Mouse (Mus musculus): ENCODE measurements around the gene Haus4.

The Haus4 gene

DNA sequence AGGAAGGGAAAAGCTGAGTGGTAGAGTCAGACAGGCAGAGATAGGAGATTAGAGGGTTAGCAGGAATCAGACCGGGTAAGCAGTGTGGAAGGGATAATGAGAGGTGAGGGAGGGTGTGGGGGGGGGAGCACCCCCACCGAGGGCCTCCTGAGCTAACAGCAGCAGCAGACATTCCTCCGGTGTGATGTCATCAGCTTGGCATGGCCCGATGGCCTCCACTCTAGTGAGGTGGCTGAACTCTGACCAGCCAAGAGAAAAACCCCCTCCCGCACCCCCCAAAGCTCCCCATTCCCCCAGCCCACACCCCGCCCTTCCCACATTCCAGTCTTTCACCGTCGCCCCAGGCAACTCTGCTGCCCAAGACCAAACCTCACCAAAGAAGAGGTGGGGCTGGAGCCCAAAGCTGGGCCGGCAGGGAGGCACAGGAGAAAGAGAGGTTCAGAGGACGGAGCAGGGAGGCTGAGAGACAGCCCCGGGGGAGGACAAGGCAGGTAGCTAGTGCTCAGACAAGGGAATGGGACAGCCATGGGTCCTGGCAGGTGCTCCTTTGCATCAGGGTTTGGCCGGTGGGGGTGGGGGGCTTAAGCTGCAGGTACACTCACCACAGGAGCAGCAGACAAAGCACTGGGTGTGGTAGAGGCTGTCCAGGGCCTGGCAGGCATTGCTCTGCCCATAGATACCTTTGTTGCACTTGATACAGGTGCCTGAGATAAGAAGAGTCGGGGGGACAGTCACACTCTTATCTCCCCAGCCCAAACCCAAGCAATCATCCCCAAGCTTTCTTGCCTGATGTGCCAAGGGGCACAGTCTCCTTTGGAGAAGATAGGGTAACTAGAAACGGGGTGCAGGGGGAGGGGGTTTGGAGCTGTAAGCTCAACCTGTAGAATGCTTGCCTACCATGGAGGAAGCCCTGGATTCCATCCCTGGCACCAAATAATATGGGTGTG lies 18.6 kb upstream of the Haus4 start:
- DNase-seq, result no peak

- no peak for DNase-seq
These were observed 17.7 kb upstream of the Haus4 start for GRCm38 (mm10) chr14:54572122-54572521.

GRCm38 (mm10) chr14:54569451-54570392 lies 15.3 kb upstream of the Haus4 start:
- no peak for DNase-seq

- peak; percentile 72 for DNase-seq
These were observed 14.4 kb upstream of the Haus4 start for GRCm38 (mm10) chr14:54568694-54569414.

DNA sequence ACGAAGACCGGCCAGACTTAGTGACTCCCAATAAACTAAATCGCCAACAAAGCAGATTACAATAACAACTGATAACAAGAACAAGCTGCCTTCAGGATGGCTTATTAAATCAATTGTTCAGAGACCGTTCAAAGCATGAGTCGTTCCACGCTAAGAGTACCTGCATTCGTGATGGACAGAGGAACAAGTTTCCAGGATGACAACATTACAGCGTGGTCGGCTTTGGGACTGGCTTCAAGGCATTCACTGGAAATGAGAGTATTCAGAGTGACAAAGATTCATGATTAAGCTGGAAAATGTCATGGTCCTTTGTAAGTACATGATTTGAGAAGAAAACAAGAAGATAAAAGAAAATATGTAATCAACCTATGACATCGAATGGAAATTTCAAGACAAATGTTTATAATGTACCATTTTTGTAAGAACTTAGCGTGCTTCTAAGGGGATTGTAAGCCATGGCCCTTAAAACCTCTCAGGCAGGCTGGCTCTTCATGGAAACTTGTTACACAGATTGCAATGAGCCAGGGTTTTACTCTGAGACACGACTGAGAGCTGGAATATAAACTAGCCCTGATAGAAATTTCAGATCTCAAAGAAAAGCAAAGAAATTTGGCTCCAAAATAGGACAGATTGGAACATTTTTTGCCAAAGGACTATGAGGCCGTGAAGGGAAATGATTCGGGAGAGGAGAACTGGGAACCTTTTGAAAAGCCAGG lies 6.3 kb upstream of the Haus4 start:
- DNase-seq, result no peak

GRCm38 (mm10) chr14:54557330-54557729 lies 2.9 kb upstream of the Haus4 start:
- DNase-seq, result no peak

- no peak for DNase-seq
These were observed 902 bp downstream of the Haus4 start for GRCm38 (mm10) chr14:54553454-54553974.

GRCm38 (mm10) chr14:54544703-54545102 lies 9.7 kb downstream of the Haus4 start:
- DNase-seq, result no peak

- no peak for DNase-seq
These were observed 13.6 kb downstream of the Haus4 start for GRCm38 (mm10) chr14:54540771-54541170.

GRCm38 (mm10) chr14:54538580-54538979 lies 15.8 kb downstream of the Haus4 start:
- no peak for DNase-seq

- peak; percentile 85 for DNase-seq
These were observed 25.8 kb downstream of the Haus4 start for GRCm38 (mm10) chr14:54528446-54529111.

- DNase-seq, result no peak
These were observed 26.4 kb downstream of the Haus4 start for GRCm38 (mm10) chr14:54528007-54528393.

DNA sequence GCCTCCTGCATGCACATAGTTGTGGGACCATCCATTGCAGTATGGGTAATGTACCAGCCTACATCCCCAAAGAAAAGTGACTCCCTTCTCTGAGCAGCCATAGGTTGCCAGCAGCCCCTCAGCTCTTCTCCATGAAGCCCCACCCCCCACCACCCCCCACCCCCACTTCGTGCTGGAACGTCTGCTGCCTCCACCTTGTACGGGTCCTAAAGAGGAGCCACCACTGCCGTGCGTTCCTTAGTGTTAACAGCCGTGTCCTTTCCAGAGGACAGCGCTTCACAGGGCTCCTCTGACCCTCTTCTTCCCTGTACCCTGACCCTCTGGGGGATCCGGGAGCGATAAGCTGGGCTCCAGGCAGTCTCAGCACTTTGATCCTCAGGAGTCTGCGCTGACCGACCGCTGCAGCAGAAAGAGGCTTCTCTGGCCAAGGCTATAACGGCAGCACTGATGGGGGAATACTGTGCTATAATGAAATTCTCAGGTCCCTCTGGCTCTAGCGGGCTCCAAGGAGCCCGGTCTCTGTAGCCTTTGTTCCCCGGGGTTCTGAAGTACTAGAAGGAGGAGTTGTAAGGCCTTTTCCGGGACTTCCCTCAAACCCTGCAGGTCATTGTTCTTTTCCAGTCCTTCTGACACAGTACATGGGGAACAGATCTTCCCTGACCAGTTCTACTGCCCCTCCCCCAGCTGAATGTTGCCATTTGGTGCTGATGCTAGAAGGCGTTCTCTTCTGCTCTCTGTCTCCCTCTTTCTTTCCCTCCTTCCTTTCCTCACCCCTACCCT lies 27.0 kb downstream of the Haus4 start:
- peak; percentile 64 for DNase-seq

DNA sequence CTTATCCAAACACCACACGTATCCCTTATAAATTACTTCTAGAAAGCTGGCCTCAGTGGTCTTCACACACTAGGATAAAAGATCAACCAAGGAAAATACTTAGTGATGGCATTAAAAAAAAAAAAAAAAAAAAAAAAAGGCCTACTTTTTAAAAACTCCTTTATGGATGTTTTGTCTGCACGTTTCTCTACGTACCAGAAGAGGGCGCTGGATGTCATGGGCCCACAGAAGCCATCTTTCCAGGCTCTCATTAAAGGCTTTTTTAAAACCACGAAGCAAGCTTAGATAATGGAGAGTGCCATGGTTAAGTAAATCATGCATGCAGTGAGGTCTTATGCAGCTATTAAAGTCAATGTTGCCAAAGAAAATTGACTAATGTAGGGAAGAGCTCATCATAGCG lies 30.8 kb downstream of the Haus4 start:
- DNase-seq, result no peak

GRCm38 (mm10) chr14:54516710-54517310 lies 37.6 kb downstream of the Haus4 start:
- DNase-seq, result no peak

GRCm38 (mm10) chr14:54509774-54510173 lies 44.6 kb downstream of the Haus4 start:
- DNase-seq, result no peak

DNA sequence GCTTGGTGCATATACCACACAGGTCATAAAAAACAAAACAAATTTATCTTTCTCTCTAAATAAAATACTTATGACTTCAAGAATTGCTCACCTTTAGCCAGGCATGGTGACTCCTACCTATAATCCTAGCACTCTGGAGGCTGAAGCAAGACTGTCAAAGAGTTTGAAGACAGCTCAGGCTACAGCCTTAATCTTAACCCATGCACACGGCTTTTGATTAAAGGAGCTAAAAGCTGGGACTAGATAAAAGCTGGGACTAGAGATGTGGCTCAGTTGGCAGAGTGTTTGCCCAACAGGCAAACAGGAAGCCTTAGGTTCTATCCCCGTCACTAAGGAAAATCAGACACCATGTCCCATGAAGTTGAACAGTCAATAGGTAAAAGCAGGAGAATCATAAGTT lies 51.3 kb downstream of the Haus4 start:
- DNase-seq, result no peak

GRCm38 (mm10) chr14:54501365-54501764 lies 53.1 kb downstream of the Haus4 start:
- DNase-seq, result no peak

DNA sequence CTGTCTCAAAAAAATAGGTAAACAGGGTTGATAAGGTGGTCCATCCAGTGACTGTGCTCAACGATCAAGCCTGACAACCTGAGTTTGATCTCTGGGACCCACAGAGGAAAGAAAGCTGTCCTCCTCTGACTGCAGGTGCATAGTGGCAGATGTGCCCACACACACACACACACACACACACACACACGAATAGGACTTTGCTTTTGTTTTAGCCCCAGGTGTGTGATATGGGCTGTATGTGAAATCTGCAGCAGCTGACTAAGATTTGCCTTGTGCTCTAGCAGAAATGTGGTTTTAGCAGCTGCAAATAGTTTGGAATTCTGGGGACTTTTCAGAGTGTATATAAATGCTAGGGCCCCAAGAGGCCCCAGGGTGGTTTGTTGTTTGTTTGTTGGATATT lies 55.1 kb downstream of the Haus4 start:
- DNase-seq, result no peak

DNA sequence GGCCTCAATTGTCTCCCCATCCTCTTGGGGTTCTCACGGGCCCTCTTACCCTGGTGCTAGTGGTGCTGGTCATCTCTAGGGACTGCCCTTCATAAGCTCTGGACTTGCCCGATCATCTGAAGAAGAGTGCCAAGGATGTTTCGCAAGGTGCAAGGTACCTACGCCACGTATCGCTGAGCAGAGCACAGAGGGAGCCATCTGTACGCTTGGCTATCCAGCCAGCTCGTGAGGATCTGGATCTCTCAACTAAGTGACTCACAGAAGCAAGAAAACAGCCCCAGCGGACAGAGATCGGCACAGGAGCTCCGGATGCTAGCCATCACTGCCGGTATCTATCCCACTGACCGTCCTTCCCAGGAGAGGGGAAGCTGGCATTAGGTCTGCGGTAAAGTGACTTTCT lies 57.7 kb downstream of the Haus4 start:
- no peak for DNase-seq

Data from cerebellum, adult 8-10 months (tissue).